Mouse (Mus musculus) embryonic facial prominence, embryonic 12.5 days (tissue): ENCODE data around the gene Pyroxd1. TPM values are rescaled to one million over a fixed set of nuclear protein-coding genes. Genes with fewer than 3 reads are reported as not detected.

Experiments used
- polyA plus RNA-seq: library from polyadenylated mRNA; unstranded; fragments of >200 nt; fragmentation: Nextera tagmentation; extraction: Ambion mirVana; gene quantifications from 2 replicates; pipeline ENCODE4 v1.2.1, GENCODE M21; 2016

Gene Pyroxd1
- polyA plus RNA-seq, 1 experiment from 2014 or later, result 19.7 TPM

Other genes starting within 250 kb of the Pyroxd1 start
- gene Slco1a6, start 137.1 kb upstream of the Pyroxd1 start, polyA plus RNA-seq, result not detected in 2 replicates
- gene Iapp, start 47.2 kb upstream of the Pyroxd1 start, polyA plus RNA-seq, result 0.20 TPM in 1 of 2 replicates, not detected in the other
- gene Slco1a5, start 22.7 kb upstream of the Pyroxd1 start, polyA plus RNA-seq, result 0.19 TPM in 1 of 2 replicates, not detected in the other
- 32.8 and 33.8 TPM in 2 replicates for gene Recql, start 41.4 kb downstream of the Pyroxd1 start, polyA plus RNA-seq
- gene Golt1b, start 41.6 kb downstream of the Pyroxd1 start, polyA plus RNA-seq, result 112 and 117 TPM in 2 replicates
- gene Spx, start 67.8 kb downstream of the Pyroxd1 start, polyA plus RNA-seq, result 0.67 and 0.88 TPM in 2 replicates
- not detected in 2 replicates for gene Gys2, start 127.5 kb downstream of the Pyroxd1 start, polyA plus RNA-seq
- gene Ldhb, start 162.3 kb downstream of the Pyroxd1 start, polyA plus RNA-seq, result 407 and 439 TPM in 2 replicates
- 3.9 TPM in 2 replicates for gene Kcnj8, start 226.0 kb downstream of the Pyroxd1 start, polyA plus RNA-seq